Mouse (Mus musculus) erythroblast, embryonic 14.5 days (primary cell): ENCODE measurements around the gene Olfr322. TPM values are rescaled to one million over a fixed set of nuclear protein-coding genes. Genes with fewer than 3 reads are reported as not detected.

ENCODE experiments used
- H3K27me3 ChIP-seq: 2 replicates; pipeline ENCODE4 v1.6.1; 2012; ENCODE audit warnings: inconsistent platforms; ENCODE audit not compliant: control insufficient read depth
- H3K36me3 ChIP-seq: 2 replicates; pipeline ENCODE4 v1.6.1; 2012; ENCODE audit warnings: mild to moderate bottlenecking, inconsistent platforms; ENCODE audit not compliant: control insufficient read depth
- H3K4me1 ChIP-seq: 2 replicates; pipeline ENCODE4 v1.6.1; 2012; ENCODE audit warnings: inconsistent platforms; ENCODE audit not compliant: control insufficient read depth
- H3K4me3 ChIP-seq: replicated peaks from 2 replicates; pipeline ENCODE3; 2012; ENCODE audit warnings: moderate library complexity, mild to moderate bottlenecking, inconsistent platforms
- H3K9me3 ChIP-seq: 2 replicates; pipeline ENCODE4 v1.6.1; 2012; ENCODE audit warnings: low read length, inconsistent platforms, mixed read lengths; ENCODE audit not compliant: control insufficient read depth
- GATA1 ChIP-seq: IDR thresholded peaks from 2 replicates; pipeline ENCODE4 v1.6.1; 2012; ENCODE audit warnings: low read length, inconsistent platforms, mixed read lengths
- TAL1 ChIP-seq: IDR thresholded peaks from 3 replicates; pipeline ENCODE4 v1.6.1; 2012; ENCODE audit warnings: low read length, inconsistent platforms, mixed read lengths
- polyA plus RNA-seq: library from polyadenylated mRNA; stranded (reverse); fragments of >175 nt; gene quantifications from 2 replicates; pipeline ENCODE4 v1.2.3, GENCODE M21; 2012

Gene Olfr322
- 0.04 and 0.05 TPM in 2 replicates for polyA plus RNA-seq

- H3K9me3 ChIP-seq, result no peaks in the 10 kb centered on the region
- no peak within 1 kb of the TSS for H3K4me3 ChIP-seq
- H3K4me1 ChIP-seq, result no peaks in the 10 kb centered on the region
- H3K36me3 ChIP-seq, result peaks cover 14% of the 10 kb centered on the region
- H3K27me3 ChIP-seq, result 0 out of 2 replicates have a peak, but pooled peaks cover 2% of the 10 kb centered on the region
- TF ChIP-seq GATA1, result no peak
- TF ChIP-seq TAL1, result no peak
These were observed at the start of gene Olfr322 for GRCm38 (mm10) chr11:58658596-58658995. TSS of gene Olfr322 (plus strand) at chr11:58658782.

GRCm38 (mm10) chr11:58613359-58613758 lies 45.2 kb upstream of the Olfr322 start:
- no peaks in the 10 kb centered on the region for H3K9me3 ChIP-seq
- no peak overlapping the region for H3K4me3 ChIP-seq
- H3K27me3 ChIP-seq, result no peaks in the 10 kb centered on the region

GRCm38 (mm10) chr11:58614526-58614925 lies 44.1 kb upstream of the Olfr322 start:
- Histone ChIP-seq H3K36me3 (no peaks in the 10 kb centered on the region), H3K9me3 (no peaks in the 10 kb centered on the region), H3K27me3 (no peaks in the 10 kb centered on the region), H3K4me1 (no peaks in the 10 kb centered on the region), H3K4me3 (no peak overlapping the region)
- TF ChIP-seq GATA1 (no peak), TAL1 (no peak)

More at GRCm38 (mm10) chr11:58613359-58613758, 45.2 kb upstream of the Olfr322 start:
- Histone ChIP-seq H3K36me3 (no peaks in the 10 kb centered on the region), H3K4me1 (no peaks in the 10 kb centered on the region)
- no peak for TF ChIP-seq TAL1
- TF ChIP-seq GATA1, result no peak

DNA sequence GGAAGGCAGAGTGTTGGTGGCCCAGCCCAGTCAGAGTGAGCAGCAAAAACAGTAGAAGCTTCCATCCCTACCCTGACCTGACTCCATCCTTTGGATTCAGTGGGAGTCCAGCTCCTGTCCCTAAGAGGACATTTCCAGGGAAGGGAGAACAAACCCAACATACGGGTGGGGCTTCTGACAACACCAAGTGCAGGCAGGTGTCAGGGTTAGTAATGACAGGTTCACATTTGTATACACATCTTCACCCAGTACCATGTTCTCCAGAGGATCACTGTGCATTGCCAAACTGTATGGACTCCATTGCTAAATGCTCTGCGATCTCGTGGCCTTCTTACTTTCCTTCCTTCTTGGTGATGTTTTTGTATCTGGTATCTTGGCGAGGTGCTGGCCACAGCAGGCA lies 42.6 kb upstream of the Olfr322 start, which contains the start of gene 2210407C18Rik:
Gene 2210407C18Rik (minus strand): TSS at position 101 of the 400 bp plus-strand sequence.
- no peaks in the 10 kb centered on the region for H3K36me3 ChIP-seq
- no peaks in the 10 kb centered on the region for H3K4me1 ChIP-seq
- no peaks in the 10 kb centered on the region for H3K27me3 ChIP-seq
- no peak within 1 kb of the TSS for H3K4me3 ChIP-seq
- TF ChIP-seq GATA1 (no peak), TAL1 (no peak)
- H3K9me3 ChIP-seq, result no peaks in the 10 kb centered on the region

DNA sequence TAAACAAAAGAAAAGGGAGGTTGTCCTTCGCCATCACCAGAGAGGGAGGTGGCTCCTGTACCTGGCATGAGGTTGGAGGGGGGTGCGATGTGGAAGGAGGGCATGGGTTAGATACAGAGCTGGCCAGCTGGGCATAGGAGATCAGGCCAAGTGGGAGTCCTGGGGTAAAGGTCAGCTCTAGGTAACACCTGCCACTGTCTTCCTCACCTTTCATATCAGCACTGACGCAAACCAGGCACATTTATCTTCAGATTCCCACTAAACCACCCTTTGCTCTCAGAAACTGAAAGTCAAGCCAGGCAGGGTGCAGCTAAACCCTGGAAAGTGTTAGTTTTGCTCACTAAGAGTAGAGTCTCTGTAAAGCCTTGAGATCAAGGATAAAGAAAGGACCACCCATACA lies 40.2 kb upstream of the Olfr322 start:
- Histone ChIP-seq H3K4me1 (no peaks in the 10 kb centered on the region), H3K4me3 (no peak overlapping the region), H3K9me3 (no peaks in the 10 kb centered on the region), H3K36me3 (no peaks in the 10 kb centered on the region), H3K27me3 (no peaks in the 10 kb centered on the region)
- TF ChIP-seq TAL1 (no peak), GATA1 (no peak)

- no peaks in the 10 kb centered on the region for H3K4me1 ChIP-seq
- no peak overlapping the region for H3K4me3 ChIP-seq
- no peaks in the 10 kb centered on the region for H3K36me3 ChIP-seq
- TF ChIP-seq GATA1 (no peak), TAL1 (no peak)
- no peaks in the 10 kb centered on the region for H3K27me3 ChIP-seq
- no peaks in the 10 kb centered on the region for H3K9me3 ChIP-seq
These were observed 39.8 kb upstream of the Olfr322 start for GRCm38 (mm10) chr11:58618793-58619192.

GRCm38 (mm10) chr11:58626146-58626545 lies 32.4 kb upstream of the Olfr322 start:
- Histone ChIP-seq H3K36me3 (no peaks in the 10 kb centered on the region), H3K27me3 (0 out of 2 replicates have a peak, but pooled peaks cover 2% of the 10 kb centered on the region), H3K4me3 (no peak overlapping the region), H3K4me1 (no peaks in the 10 kb centered on the region), H3K9me3 (no peaks in the 10 kb centered on the region)
- TF ChIP-seq GATA1 (no peak), TAL1 (no peak)

GRCm38 (mm10) chr11:58630401-58630800 lies 28.2 kb upstream of the Olfr322 start, which contains the start of gene Olfr323:
TSS of gene Olfr323 (minus strand) at chr11:58630501.
- no peaks in the 10 kb centered on the region for H3K36me3 ChIP-seq
- peaks cover 2% of the 10 kb centered on the region; the same call in 1 of the 2 replicates for H3K27me3 ChIP-seq
- no peaks in the 10 kb centered on the region for H3K9me3 ChIP-seq
- TF ChIP-seq TAL1 (no peak), GATA1 (no peak)
- no peak within 1 kb of the TSS for H3K4me3 ChIP-seq
- H3K4me1 ChIP-seq, result peaks cover 9% of the 10 kb centered on the region

GRCm38 (mm10) chr11:58634878-58635277 lies 23.7 kb upstream of the Olfr322 start:
- H3K4me1 ChIP-seq, result peaks cover 50% of the 10 kb centered on the region
- TF ChIP-seq GATA1, result no peak
- TF ChIP-seq TAL1, result no peak
- H3K36me3 ChIP-seq, result no peaks in the 10 kb centered on the region
- H3K27me3 ChIP-seq, result peaks cover 2% of the 10 kb centered on the region; the same call in 1 of the 2 replicates
- H3K9me3 ChIP-seq, result no peaks in the 10 kb centered on the region
- H3K4me3 ChIP-seq, result no peak overlapping the region
